Mouse (Mus musculus): ENCODE data around the gene Ccdc47. TPM values are rescaled to one million over a fixed set of nuclear protein-coding genes. Genes with fewer than 3 reads are reported as not detected.

Gene Ccdc47
- polyA plus RNA-seq, 1 experiment from 2014 or later = 115 TPM

DNA sequence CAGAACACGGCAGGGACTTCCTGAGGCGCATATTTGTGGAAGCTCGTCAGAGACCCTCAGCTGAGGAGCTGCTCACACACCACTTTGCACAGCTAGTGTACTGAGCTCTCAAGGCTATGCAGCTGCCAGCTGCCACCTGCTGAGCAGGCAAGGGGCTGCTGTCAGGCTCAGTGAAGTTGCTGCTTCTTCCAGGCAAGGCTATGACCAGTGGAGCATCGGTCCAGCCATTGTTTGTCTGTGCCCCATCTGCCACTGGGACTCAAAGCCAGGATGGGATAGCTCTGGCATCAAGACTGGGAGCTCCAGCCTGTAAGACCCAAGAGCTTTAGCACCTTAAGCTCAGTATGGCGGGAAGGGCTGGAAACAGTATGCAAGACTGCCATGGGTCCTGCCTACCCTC lies 62.1 kb downstream of the Ccdc47 start:
- no peak overlapping the region for H3K27ac ChIP-seq (ENCODE audit: low read length)
- ATAC-seq = no peak

DNA sequence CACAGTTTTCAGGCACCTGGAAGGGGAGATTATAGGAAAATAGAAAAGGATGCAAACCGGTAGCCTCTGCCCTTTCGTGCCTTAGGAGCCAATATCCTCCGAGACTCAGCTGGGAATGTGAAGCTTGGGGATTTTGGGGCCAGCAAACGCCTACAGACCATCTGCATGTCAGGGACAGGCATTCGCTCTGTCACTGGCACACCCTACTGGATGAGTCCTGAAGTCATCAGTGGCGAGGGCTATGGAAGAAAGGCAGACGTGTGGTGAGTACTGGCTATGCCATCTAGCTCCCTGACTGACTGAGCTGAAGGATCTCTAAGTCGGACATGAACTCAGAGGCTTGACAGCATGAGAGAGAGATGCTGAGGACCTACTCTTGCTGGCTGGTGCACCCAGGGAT lies 64.0 kb downstream of the Ccdc47 start:
- WGBS = 79% methylated on average over 8 of the region's 8 CpGs
- H3K4me2 ChIP-seq (ENCODE audit: low read length) = no peak overlapping the region
- ATAC-seq = no peak
- H3K4me3 ChIP-seq (ENCODE audit: low read depth, low read length) = no peak overlapping the region
- H3K27me3 ChIP-seq (ENCODE audit: control insufficient read depth, insufficient read depth, low read depth, low read length) = no peaks in the 10 kb centered on the region
- H3K27ac ChIP-seq (ENCODE audit: low read length) = no peak overlapping the region
- H3K9me3 ChIP-seq (replicated peaks; ENCODE audit: control insufficient read depth, low read length, poor library complexity, severe bottlenecking) = no peaks in the 10 kb centered on the region
- H3K4me1 ChIP-seq (ENCODE audit: control insufficient read depth, insufficient read depth, low read length) = no peaks in the 10 kb centered on the region; the same call in 1 of the 2 replicates
- H3K9ac ChIP-seq (ENCODE audit: low read depth, low read length) = no peak overlapping the region
- peaks cover 44% of the 10 kb centered on the region for H3K36me3 ChIP-seq (ENCODE audit: control insufficient read depth, insufficient read depth, low read length)

More for the DNA sequence above, 62.1 kb downstream of the Ccdc47 start:
- 75% methylated on average over 5 of the region's 5 CpGs for WGBS
- H3K4me1 ChIP-seq (ENCODE audit: control insufficient read depth, insufficient read depth, low read length) = peaks cover 12% of the 10 kb centered on the region; the same call in 1 of the 2 replicates
- H3K9ac ChIP-seq (ENCODE audit: low read depth, low read length) = no peak overlapping the region
- no peak overlapping the region for H3K4me2 ChIP-seq (ENCODE audit: low read length)
- H3K27me3 ChIP-seq (ENCODE audit: control insufficient read depth, insufficient read depth, low read depth, low read length) = no peaks in the 10 kb centered on the region
- H3K4me3 ChIP-seq (ENCODE audit: low read depth, low read length) = no peak overlapping the region
- peaks cover 44% of the 10 kb centered on the region for H3K36me3 ChIP-seq (ENCODE audit: control insufficient read depth, insufficient read depth, low read length)
- no peaks in the 10 kb centered on the region for H3K9me3 ChIP-seq (replicated peaks; ENCODE audit: control insufficient read depth, low read length, poor library complexity, severe bottlenecking)

- no peak for ATAC-seq
- Histone ChIP-seq H3K4me3 (ENCODE audit: low read depth, low read length) (no peak overlapping the region), H3K27me3 (ENCODE audit: control insufficient read depth, insufficient read depth, low read depth, low read length) (no peaks in the 10 kb centered on the region), H3K4me1 (ENCODE audit: control insufficient read depth, insufficient read depth, low read length) (no peaks in the 10 kb centered on the region; the same call in 1 of the 2 replicates), H3K27ac (ENCODE audit: low read length) (no peak overlapping the region), H3K36me3 (ENCODE audit: control insufficient read depth, insufficient read depth, low read length) (peaks cover 38% of the 10 kb centered on the region), H3K9ac (ENCODE audit: low read depth, low read length) (no peak overlapping the region), H3K9me3 (replicated peaks; ENCODE audit: control insufficient read depth, low read length, poor library complexity, severe bottlenecking) (no peaks in the 10 kb centered on the region), H3K4me2 (ENCODE audit: low read length) (no peak overlapping the region)
- WGBS = 93% methylated on average over 3 of the region's 3 CpGs
These were observed 64.9 kb downstream of the Ccdc47 start for GRCm38 (mm10) chr11:106151219-106151618.

Other genes with a start within 250 kb of the Ccdc47 start
- 7.0 and 8.2 TPM in 2 replicates for gene Ace, start 248.4 kb downstream of the Ccdc47 start, polyA plus RNA-seq (2015; fragmentation: Nextera tagmentation; extraction: Ambion mirVana)
- 0.09 TPM in 1 of 2 replicates, not detected in the other for gene Ace3, start 221.7 kb downstream of the Ccdc47 start, polyA plus RNA-seq (2015; fragmentation: Nextera tagmentation; extraction: Ambion mirVana)
- gene Kcnh6, start 208.2 kb downstream of the Ccdc47 start, polyA plus RNA-seq (2015; fragmentation: Nextera tagmentation; extraction: Ambion mirVana) = 1.8 and 2.2 TPM in 2 replicates
- gene Dcaf7, start 179.5 kb downstream of the Ccdc47 start, polyA plus RNA-seq (2015; fragmentation: Nextera tagmentation; extraction: Ambion mirVana) = 174 and 187 TPM in 2 replicates
- 7.6 and 8.0 TPM in 2 replicates for gene Taco1, start 150.3 kb downstream of the Ccdc47 start, polyA plus RNA-seq (2015; fragmentation: Nextera tagmentation; extraction: Ambion mirVana)
- 10.9 and 12.3 TPM in 2 replicates for gene Map3k3, start 131.7 kb downstream of the Ccdc47 start, polyA plus RNA-seq (2015; fragmentation: Nextera tagmentation; extraction: Ambion mirVana)
- gene Gm10840, start 55.5 kb downstream of the Ccdc47 start, polyA plus RNA-seq (2015; fragmentation: Nextera tagmentation; extraction: Ambion mirVana) = not detected in 2 replicates
- gene Limd2, start 55.5 kb downstream of the Ccdc47 start, polyA plus RNA-seq (2015; fragmentation: Nextera tagmentation; extraction: Ambion mirVana) = 143 and 158 TPM in 2 replicates
- 25.1 and 28.2 TPM in 2 replicates for gene Strada, start 14.2 kb downstream of the Ccdc47 start, polyA plus RNA-seq (2015; fragmentation: Nextera tagmentation; extraction: Ambion mirVana)
- gene Ddx42, start 582 bp upstream of the Ccdc47 start, polyA plus RNA-seq (2015; fragmentation: Nextera tagmentation; extraction: Ambion mirVana) = 92.1 and 95.0 TPM in 2 replicates
- gene Ftsj3, start 39.7 kb upstream of the Ccdc47 start, polyA plus RNA-seq (2015; fragmentation: Nextera tagmentation; extraction: Ambion mirVana) = 34.0 and 38.0 TPM in 2 replicates
- gene Psmc5, start 39.8 kb upstream of the Ccdc47 start, polyA plus RNA-seq (2015; fragmentation: Nextera tagmentation; extraction: Ambion mirVana) = 278 and 285 TPM in 2 replicates
- gene Smarcd2, start 56.6 kb upstream of the Ccdc47 start, polyA plus RNA-seq (2015; fragmentation: Nextera tagmentation; extraction: Ambion mirVana) = 7.1 and 7.8 TPM in 2 replicates
- 0.05 and 0.21 TPM in 2 replicates for gene Tcam1, start 60.3 kb upstream of the Ccdc47 start, polyA plus RNA-seq (2015; fragmentation: Nextera tagmentation; extraction: Ambion mirVana)
- gene Gh, start 85.5 kb upstream of the Ccdc47 start, polyA plus RNA-seq (2015; fragmentation: Nextera tagmentation; extraction: Ambion mirVana) = 1.2 TPM in 1 of 2 replicates, not detected in the other
- gene Cd79b, start 98.4 kb upstream of the Ccdc47 start, polyA plus RNA-seq (2015; fragmentation: Nextera tagmentation; extraction: Ambion mirVana) = 0.76 and 0.92 TPM in 2 replicates
- gene Scn4a, start 136.9 kb upstream of the Ccdc47 start, polyA plus RNA-seq (2015; fragmentation: Nextera tagmentation; extraction: Ambion mirVana) = not detected in 2 replicates
- not detected in 2 replicates for gene Prr29, start 149.1 kb upstream of the Ccdc47 start, polyA plus RNA-seq (2015; fragmentation: Nextera tagmentation; extraction: Ambion mirVana)
- 10.4 and 12.3 TPM in 2 replicates for gene Icam2, start 171.7 kb upstream of the Ccdc47 start, polyA plus RNA-seq (2015; fragmentation: Nextera tagmentation; extraction: Ambion mirVana)

All from midbrain, embryonic 16.5 days (tissue).